Mouse (Mus musculus) cerebellum, adult 9-10 months (tissue): ENCODE measurements at regions not wholly inside any gene's neighbourhood (a gene's known extent, or its start where the extent isn't known, plus 50 kb on each side); places are given as distances from the start of the nearest gene placed in this dataset.

Experiments used
- DNase-seq: peaks from one replicate; pipeline ENCODE4 v3.0.0; 2022

DNA sequence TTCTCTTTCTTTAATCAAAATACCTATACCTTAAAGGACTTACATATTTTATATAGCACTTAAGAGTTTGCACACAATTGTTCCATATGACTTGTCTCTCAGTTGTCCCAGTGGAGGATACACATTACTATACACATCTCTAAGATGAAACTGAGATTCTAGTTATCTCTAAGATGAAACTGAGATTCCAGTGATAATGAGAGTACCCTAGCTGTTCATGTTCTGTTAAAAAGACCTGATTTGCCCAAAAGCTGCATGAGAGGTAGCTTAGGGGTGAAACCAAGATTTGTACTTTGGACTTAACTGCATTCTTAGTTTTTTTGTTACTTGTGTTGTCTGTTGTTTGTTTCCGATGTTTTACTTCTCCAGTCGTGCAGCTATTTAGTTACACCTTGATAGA, 320.3 kb upstream of the Ldb2 start:
- no peak for DNase-seq

DNA sequence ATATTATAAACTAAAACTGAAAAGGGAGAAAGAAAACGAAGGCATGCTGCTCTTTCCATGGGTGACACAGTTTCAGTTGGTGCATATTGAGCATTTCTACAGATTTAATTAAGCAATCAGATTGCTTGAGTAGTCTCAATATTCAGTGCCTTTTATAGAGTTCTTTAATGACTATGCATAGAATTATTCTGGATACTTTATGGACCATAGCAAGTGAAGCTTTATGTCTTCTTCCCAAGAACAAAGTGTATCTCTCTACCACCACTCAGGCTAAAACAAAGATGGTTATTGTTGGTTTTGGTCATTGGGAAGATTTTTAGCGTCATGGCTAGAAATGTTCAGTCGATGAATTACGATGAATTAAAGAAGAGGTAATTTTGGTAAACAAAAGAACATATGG, 311.8 kb upstream of the Ldb2 start:
- no peak for DNase-seq

DNA sequence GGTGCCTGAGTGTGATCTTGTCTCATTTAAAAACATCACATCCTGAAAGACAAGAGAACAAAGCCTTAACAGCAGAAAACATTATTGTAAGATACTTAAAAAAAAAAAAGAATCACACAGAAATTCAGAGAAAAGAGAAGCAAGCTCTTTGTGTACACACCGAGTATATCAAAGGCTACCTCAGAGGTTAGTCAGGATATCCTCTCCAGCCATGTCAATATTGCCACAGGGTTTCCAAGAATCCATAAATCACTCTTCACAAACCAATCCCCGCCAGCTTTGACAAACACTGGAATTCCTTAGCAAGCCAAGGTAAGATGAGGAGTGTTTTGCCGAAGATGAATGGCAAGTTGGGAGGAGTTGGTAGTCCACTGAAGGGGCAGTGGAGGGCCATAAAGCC, 311.3 kb upstream of the Ldb2 start:
- DNase-seq, result no peak

DNA sequence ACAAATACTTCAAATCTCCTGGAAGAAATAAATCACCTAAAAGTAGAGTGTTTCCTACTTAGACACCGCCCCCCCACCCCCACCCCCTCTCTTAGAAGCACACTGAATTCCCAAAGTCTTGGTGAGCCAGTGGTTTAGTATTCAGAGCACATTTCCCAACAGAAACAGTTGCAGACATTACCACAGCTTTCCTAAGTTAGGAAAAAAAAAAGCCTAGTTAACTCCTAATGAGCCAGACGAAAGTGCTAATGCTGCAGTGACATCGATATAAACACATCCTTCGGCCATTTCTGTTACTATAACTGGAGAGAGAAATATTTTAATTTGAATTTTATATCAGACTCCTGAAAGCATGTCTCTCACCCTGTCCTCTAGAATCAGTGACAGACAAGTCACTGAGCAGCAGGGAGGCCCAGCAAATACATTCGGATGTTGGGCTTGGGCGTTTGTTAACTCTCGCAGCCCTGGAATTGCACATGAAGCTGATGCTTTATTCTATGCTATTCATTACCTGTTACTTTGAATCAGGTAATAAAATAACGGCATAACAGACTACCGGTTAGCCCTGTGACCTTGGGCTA, 305.8 kb upstream of the Ldb2 start:
- no peak for DNase-seq

DNA sequence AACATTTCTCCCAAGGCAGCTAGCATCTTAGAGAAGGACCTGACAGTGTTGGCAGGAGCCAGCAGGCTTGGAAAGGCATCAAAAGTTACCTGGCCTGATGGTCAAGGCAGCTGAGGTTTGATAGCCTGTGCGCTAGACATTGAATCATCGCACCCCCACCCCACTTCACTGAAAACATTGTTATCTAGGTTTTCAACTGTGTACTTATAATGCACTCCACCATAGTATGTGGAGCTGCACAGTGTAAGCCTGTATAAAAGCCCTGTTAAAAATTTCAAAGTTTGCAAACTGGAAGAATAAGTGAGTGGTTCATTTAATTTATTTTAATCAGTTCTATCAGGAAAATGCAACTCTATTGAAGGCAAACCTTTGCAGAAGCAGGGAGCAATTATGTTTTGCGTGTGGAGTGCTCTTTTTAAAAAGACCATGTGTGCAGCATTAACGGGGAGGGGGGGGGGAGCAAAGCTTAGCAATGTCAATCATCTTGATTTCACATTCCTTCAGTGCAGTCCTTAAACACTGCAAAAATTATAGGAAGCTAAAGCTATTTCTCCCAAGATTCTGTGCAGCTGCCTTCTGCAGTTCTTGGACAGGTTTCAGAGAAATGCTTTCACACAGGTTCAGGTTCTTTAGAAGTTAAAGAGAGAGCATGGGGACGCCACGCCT, 304.4 kb upstream of the Ldb2 start:
- no peak for DNase-seq

DNA sequence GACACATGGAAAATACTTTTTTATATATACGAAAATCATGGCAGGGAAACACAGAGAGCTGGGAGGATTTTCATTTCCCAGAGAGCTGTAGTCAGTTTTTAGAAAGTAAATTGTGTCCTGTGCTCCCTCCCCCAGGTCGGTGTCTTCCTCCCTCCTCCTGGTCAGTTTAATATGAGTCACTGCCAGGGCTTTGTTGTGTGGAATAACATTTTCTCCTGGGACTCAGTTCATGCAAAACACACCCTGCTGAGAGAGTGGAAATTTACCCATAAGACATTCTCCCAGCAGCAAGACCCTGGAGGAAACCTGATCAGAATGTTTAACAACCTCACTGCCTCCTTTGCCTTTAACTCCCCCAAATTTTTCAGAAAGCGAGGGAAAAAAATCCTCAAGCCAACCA, 303.2 kb upstream of the Ldb2 start:
- DNase-seq, result no peak

DNA sequence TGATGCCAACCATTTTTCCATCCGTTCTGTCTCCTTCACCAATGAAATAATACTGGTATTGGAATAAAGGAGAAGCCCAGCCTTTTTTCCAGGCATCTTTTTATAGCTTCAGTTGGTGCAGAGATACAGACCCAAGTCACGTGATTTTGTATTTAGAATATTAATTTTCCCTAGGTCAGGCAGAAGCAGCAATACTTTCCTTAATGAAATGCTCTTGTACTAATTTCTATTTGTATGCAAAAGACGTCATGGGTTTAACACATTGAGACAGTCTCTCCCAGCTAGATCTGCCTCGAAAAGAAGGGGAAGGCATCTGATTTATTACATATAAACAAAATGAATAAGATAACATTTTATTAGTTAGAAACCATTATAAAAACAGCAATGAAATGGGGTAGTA, 302.3 kb upstream of the Ldb2 start:
- no peak for DNase-seq

DNA sequence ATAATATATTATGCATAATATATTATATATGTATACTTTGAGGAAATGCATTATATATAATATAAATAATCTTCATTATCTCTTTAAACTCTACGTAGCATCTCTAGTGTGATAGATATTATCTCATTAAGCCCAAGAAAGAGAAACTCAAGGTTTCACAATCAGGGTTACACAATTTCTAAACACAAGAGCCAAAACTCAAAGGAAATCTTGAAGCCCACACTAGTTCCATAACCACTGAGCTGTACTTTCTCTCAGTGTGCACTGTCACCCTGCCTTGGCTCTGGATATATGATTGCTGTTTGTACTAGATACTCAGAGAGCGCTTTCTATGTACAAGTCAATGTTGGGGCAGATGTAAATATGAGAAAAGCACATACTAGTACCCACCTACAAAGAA, 299.6 kb upstream of the Ldb2 start:
- DNase-seq, result no peak

DNA sequence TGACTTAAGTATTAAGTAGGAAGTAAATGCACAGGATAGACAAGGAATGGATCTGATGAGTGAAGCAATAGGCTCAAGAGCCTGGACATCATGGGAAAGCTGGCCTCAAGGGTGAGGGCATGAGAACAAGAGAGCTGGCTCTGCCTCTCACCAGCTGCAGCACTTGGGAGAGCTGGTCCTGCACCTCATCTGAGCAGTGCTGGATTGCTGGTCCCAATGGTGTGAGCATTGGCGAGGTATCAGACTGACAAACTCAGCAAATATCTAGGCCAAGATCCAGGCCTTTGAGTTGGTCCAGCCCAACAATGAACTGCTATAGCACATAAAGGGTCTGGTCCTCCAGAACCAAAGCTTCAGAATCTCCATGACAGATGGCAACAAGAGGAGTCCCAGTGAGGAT, 298.5 kb upstream of the Ldb2 start:
- DNase-seq, result no peak

DNA sequence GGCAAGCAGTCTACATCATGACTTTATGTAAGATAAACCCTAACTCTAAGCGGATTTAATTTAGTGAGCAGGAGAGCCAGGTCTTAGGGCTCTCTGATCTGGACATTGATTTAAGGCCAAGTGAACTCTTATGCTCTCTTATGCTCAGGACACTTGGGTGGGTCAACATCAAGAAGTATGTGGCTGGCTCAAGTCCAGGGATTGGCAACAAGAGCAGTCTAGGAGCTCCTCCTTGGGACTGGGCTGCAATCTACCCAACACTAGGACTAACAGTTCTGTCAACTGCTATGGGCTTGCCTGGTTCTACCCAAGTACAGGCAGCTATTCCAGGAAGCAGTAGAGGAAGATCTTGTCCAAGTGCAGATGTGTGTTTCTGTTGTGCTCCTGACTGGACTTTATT, 285.3 kb upstream of the Ldb2 start:
- no peak for DNase-seq

DNA sequence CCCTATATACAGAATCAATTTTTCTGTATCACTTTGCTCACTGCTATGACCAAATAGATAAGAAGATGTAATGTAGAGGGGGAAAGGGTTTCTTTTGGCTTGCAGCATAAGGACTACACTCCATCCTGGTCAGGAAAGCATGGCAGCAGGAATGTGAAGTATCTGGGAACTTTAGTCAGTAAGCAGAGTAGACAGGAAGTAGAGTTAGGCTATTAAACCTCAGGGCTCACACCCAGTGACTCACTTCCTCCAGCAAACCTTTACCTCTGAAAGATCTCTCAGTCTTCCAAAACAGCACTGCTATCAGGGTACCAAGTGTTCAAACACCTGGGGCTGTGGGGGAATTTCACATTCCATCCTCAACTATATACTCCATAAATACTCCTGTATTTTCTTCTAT, 283.1 kb upstream of the Ldb2 start:
- DNase-seq, result no peak

DNA sequence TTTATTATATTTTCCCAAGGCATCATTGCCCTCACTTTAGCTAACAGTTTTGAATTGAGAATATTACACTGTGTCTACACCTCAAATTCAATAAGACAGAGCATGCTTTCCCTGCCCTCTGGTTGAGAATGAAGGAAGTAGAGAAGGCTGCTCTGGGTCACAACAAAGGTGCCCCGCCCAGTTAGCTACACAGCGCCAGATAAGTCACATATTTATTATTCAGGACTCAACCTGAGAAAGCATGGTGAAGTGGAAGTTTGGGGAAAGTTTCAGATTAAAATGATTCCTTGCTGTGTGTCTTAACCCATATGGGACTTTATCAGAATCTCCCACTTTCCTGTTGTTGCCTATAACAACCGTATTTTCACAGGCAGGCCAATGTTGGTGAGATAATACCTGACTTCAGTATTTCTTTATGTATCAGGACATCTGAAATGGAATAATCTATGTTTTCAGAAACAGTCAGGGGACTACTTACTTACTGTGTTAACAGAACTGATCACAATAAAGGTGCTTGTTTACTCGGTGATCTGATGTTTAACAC, 276.9 kb upstream of the Ldb2 start:
- DNase-seq, result no peak

DNA sequence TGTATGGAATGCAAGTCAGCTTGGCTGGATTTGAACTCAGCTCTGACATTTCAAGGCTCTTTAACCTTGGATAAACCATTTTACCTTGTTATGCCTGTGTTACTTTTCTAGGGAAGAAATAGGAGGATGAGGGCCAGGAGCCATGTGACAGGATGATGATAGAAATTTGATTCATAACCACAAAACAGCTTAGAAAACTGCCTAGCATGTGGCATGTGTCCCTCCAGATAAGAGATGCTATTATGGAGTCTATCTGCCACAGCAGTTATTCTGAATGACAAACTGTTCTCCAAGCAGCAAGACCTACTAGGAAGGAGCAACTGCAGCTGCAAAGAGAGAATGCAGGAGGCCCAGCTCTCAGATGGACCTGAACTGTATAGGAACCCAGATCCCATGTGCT, 275.7 kb upstream of the Ldb2 start:
- no peak for DNase-seq

DNA sequence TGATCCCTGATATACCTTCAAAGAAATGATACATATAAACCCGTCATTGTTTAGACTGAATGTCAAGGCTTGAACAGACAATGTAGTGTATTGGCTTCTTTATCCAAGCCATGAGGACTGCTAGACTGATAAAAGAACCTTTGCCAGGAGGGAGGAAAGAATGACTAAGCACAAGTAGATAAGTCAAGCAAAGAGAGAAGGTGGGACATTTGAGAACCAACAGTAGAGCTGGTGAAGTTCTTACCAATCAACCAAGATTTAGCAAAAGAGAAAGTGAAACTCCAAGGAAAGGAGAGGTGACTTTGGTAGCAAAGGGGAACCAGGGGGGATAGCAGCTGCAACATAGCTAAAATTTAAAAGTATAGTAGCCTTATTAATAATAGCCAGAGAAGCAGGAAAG, 273.0 kb upstream of the Ldb2 start:
- DNase-seq, result no peak

DNA sequence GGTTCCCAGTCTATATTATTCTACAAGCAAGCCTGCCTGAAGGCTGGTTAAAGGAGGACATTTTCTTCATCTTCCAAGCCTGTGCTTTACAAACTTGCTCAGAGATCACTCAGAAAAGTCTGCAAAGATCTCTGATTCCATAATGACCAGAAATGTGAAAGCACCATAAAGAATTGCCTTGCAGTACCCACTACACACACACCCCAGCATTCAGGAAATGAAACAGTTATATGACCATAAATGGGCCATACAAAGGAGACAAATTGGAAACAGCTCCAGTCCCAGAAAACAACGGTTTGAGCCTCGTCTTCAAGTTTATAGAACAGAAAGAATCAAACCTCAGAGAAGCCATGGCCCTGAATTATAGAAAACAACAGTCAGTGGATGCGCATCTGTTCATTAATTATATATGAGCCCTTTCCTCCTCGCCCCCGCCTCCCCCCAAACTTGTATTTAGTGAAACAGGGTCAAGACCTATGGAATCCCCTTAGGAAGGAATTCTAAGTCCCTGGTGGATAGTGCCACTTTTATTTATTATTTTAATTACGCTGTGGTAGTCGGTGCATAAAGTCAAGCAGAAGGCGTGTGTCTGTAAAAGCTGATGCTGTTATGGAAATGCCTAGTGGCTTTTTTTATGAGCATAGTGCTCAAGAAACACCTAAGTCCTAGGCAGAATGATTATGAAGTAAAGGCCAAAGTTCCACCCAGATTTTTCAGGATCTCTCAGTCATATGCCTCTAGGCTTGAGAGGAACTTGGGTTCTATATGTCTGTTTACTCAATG, 266.6 kb upstream of the Ldb2 start:
- DNase-seq, result no peak

DNA sequence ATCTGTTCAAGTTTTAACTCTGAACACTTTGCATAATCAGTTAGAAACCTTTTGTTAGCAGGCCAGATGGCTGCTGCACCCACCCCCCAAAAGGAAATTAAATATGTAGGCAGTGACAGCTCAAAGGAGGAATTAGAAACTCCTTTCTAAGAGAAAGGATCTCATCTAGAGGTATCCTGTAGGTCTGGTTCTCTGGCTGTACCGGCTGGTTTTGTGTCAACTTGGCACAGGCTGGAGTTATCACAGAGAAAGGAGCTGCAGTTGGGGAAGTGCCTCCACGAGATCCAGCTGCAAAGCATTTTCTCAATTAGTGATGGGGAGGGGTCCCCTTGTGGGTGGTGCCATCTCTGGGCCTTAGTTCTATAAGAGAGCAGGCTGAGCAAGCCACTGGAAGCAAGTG, 263.1 kb upstream of the Ldb2 start:
- DNase-seq, result no peak

DNA sequence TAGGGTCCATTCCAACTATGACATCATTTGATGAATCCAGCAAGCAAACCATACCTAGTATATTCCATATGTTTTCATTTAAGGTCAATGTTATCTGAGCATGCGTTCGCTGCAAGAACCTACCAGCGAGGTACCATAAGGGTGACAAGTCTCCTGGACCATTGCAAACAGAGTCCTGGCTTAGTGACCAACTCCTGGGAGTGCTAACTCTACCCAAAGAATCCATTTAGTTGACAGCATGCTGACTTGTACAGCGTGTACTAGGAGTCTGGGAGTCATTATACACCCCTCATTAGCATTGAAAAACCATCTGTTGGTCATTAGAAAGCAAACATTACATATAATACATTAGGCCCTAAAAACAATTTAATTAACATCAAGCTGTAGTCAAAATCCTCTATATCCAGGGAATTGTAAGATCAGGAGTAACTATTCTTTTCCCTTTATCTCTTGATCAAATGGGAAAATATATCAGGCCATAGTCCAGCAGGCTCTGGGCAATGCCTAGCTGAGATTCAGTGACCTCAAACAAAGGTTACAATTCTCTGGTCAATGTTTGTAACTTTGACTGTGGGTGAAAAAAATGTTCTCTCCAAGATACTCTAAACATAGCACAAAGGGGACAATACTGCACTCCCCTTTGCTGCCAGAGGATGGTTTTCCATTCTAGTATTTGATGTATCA, 255.9 kb upstream of the Ldb2 start:
- DNase-seq, result no peak

DNA sequence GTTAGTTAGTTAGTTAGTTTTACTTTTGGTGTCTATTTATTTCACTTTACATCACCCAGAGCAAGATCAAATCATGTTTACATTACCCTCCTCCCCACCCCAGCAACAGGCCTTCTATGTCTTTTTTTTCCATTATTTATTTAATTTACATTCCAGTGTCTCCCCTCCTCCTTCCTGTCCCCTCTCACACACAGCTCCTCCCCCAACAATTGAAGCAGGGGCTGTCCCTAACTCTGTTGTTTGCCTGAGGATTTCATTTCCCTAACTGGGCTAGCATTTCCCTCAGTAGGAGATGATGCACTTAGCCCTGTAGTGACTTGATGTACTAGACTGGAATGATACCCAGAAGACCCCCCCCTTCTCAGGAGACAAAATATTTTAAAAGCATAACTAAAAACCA, 249.9 kb upstream of the Ldb2 start:
- no peak for DNase-seq

DNA sequence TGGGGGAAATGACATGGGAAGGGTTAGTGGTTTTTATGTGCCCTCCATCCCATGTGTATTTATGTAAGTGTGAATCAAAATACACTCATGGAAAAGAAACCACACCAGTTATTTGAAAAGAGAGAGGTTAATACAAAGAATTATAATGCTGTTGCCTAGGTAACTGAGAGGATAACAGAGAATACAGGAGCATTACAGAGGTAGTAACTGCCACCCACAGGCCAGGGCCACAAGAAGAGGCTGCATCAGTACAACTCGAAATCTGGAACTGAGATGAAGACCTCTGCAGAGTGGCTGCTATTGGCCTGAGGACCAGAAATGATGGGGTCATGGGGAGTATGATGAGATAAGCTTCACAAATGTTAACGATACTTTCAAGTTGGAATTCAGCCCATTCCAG, 243.4 kb upstream of the Ldb2 start:
- no peak for DNase-seq

DNA sequence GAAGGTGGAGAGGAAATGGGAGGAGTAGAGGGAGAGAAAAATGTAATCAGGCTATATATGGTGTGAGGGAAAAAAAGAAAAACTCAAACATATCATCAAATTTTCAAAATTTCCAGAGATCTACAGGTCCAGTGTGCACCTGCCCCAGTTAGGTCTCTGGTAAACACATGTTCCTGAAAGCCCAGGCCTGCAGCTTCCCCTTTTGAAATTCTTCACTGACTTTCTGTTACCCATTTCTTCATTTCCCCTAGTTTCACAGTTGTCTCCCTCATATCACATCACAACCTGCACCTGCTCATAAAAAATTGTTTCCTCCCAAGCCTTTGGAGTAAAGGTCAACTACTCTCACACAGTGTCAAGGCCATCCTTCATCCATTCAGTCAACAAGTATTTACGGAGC, 236.9 kb upstream of the Ldb2 start:
- DNase-seq, result no peak

DNA sequence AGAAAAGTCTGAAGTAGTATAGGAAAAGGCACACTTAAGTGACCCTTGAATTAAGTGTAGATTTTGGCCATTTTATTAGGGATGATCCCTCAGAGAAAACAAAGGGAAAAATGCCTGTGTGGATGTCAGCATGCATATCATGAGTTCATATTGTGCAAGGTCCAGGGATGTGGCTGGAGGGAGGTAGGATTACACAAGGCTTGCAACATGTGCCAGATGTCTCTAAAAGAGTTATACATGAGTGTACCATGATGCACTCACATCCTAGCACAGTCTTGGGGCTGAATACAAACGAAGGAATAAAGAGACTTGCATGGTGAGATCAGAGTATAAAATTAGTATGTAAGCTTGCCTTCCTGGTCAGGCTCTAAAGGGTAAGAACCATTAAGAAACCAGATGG, 233.7 kb upstream of the Ldb2 start:
- DNase-seq, result no peak

DNA sequence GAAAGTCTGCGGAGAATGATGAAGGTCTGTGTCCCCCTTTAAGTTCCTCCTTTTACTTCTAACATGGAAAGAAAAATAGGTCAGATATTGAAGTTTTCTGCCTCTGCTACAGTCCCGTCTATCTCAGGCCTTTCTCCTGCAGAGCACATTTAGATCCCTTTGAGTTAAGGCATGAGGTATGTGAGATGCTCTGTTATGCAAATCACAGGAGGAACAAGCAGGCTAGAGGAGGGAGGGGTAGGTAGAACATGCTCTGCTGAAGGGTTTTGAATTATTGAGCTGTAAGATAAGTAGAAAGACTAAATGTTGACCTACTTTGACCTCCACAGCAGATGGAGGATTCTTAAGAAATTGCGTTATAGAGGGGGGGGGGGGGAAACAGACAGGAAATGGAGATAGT, 228.4 kb upstream of the Ldb2 start:
- no peak for DNase-seq

DNA sequence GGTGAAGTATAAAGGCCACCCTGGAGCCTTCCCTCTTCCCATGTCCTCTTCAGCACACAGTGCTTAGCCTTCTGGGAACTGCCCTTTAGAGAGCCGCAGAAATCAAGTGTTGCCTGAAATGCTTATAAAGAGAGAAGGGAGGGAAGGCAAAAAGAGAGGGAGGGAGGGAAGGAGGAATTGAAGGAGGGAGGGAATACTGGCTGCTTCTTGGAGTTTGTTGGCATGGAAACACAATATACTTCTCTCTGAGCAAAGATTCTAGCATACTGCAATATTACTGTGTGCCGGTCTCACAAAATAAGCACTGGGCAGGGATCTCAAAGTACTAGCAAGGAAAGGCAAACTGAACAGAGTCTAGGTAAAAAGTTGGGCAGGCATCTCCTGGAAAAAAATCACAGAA, 225.9 kb upstream of the Ldb2 start:
- DNase-seq, result no peak

DNA sequence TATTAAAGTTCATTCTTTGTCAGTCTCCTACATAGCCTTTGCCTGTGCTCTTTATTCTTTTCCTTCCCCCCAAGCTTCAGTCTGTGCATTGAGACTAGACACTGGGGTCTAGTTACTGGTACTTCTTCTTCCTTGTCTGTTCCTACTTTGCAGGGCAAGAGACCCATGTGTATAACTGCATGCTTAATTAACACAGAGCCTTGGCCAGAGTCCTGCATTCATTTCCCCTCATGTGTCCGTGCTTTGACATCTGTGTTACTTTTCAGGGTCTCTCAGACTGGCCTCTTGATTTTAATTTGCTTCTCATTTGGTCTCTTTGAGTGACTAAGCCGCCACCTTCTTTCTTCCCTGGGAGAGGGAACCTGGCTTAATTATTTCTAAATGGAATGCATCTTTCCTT, 208.4 kb upstream of the Ldb2 start:
- no peak for DNase-seq
